Mouse (Mus musculus) c-Kit-positive CD71-positive TER-119-negative erythroid progenitor cells, embryonic 14.5 days (primary cell): ENCODE measurements around the gene Msrb3.
"Not testable (repeated sequence)": the region's sequence is repeated elsewhere in the genome, so short reads cannot be mapped to it uniquely, and the experiment has no call there.

ENCODE experiments used
- DNase-seq: peaks from one replicate; pipeline ENCODE4 v3.0.0-alpha.2; 2013; ENCODE audit warnings: low read depth

Gene Msrb3

DNA sequence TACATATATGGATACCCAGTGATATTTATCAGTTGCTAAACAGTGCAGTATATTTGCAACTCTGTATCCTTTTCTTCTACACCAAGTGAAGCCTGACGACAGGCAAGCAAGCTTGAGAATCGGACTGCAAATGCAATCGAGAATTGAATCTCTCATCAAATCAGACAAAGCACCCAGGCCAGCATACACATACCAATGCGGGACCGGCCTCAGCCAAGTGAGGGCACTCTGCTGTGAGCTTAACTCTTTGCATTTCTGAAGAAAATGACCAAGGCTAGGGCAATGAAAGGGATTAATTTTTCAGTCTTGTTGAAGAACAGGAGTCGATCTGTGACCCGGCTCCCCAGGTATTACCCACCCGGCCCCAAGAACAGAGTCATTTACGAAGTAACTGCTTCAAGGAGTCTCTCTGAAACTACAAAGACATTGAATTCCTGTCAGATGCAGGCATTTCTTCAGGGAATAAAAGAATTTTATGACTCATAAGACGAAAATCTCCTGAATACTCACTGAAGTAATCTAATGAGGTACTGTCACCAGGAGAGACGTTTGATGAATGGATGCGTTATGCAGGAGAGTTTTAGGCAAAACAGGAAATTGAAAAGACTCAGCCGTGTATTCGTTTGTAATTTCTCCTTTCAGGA, 88.7 kb downstream of the Msrb3 start:
- DNase-seq = no peak

DNA sequence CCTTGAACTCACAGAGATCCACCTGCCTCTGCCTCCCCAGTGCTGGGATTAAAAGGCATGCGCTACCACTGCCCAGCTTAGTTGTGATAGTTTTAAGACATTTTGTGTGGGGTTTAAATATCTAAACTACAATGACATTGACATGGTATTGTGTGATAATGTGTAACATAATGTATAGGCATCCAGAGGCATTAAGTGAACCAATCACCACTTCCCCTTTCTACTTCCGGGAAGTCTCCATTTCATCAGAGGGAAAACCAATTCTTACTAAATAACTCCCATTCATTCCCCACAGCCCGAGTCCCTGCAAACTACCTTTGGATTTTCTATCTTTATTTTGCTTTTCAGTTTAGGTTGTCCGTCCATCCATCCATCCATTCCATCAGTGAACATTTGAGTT, 90.7 kb downstream of the Msrb3 start:
- no peak for DNase-seq

DNA sequence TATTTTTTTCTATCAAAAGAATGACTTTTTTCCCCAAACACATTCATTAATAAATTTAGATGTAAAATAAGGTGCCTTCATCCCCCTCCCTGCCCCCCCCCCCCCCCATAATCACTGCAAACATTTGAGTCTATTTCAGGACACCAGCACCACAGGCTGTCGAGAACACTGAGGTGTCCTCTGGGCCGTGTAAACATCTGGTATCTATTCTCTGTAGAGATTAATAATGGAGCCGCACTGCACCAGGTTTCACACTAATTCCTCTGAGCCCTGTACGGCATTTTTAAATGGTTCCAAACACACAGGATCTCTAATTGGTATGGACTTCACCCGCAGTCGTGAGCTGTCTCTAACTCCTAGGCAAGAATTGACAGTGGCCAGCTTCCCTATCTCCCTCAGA, 97.8 kb downstream of the Msrb3 start:
- no peak for DNase-seq

DNA sequence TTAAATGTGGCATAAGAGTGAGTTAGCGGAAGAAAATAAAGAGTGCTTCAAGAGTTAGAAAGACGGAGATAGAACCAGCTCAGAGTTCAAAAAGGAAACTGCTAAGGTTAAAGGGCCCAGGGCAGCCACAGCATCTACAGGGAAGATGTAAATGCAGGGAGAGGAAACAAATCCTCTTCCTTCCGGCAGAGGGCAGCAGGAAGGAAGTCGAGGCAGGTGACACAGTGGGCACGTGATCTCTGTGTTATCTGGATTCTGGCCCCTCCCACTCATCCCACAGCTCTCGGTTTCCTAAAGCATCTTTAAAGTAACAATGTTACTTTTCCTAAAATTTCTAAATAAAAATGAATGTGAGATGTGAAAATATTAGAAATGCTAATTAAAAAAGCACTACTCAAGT, 99.4 kb downstream of the Msrb3 start:
- DNase-seq = no peak

GRCm38 (mm10) chr10:120796749-120797148, 102.2 kb downstream of the Msrb3 start:
- no peak for DNase-seq

DNA sequence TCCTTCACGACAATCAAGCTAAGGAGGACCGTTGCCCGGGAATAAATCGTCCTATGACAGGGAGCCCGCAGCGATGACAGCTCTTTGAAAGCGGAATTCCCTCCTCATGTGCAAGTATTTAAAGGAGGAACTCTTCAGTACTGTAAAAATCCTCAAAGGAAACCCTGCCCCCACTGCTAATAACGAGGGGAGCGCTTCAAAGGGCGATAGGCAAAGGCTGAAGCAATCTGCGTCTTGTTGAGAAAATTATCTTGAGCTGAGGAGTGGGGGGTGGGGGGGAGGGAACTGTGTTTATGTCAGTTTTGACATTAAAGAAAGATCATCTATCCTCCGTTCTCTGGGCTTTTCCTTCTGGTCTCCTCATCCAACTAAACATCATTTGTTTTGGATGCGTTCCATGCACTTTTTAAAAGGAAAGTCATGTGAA, 104.5 kb downstream of the Msrb3 start:
- no peak for DNase-seq

DNA sequence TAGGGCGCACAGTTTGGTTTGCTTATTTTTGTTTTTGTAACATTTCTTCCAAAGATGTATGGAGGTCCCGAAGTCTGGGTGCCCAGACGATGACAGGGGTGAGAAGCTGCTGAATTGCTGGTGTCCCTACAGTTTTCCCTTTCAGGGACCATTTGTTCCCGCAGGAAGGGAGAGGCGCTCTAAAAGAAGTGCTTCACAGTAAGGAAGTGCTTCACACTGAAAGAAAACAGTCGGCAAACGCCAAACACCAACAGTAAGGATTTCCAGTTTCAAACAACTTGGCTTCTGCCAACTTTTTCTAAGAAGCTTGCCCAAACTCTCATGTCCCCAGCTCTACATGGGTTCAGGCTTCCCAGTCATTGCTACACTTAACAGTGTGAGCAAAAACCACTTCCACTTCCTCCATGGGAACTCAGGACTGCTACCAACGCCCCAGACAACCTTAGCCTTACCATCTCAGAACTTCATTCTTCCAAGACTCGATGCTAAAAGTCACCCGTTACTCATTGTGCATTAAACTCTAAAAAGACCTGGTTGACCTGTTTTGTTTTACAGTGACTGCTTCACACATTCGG, 106.6 kb downstream of the Msrb3 start:
- DNase-seq = no peak

GRCm38 (mm10) chr10:120791438-120791837, 107.5 kb downstream of the Msrb3 start:
- DNase-seq = no peak

- DNase-seq = no peak
Observed at GRCm38 (mm10) chr10:120787202-120787601, 111.7 kb downstream of the Msrb3 start.

DNA sequence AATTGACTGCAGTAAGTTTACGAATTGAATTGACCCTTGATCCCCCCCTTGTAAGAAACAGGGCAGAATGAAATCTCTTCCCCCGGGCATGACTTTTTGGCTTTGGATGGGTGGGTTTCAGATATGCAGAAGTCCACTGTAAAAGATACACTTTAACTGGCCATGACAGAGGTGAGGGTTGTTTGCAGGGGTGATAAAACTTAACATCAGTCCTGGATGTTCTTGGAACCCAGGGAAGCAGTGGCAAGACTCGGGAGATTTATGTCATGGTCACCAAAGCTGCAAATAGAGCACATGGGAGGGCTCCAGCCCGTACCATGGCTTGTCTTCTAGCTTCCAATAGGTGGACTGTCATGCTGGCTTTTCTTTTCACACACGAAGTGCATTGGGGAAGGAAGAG, 114.4 kb downstream of the Msrb3 start:
- no peak for DNase-seq

DNA sequence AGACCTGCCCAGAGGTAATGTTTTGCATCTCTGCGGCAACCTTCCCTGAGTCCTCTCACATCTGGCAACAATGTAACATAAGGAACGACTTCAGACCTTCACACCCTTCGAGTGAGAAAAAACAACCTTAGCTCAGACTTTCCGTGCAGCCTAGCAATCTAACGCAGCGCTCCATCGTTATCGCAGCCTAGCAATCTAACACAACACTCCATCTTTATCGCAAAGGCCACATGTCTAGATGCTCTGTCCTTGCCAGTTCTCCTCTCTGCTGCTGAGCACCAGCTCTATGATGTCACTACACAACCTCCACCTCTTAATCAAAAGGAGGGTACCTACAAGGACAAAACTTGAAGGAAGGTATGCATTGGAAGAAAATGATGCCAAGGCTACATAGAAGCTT, 115.5 kb downstream of the Msrb3 start:
- DNase-seq = no peak

GRCm38 (mm10) chr10:120777499-120777898, 121.4 kb downstream of the Msrb3 start:
- no peak for DNase-seq

DNA sequence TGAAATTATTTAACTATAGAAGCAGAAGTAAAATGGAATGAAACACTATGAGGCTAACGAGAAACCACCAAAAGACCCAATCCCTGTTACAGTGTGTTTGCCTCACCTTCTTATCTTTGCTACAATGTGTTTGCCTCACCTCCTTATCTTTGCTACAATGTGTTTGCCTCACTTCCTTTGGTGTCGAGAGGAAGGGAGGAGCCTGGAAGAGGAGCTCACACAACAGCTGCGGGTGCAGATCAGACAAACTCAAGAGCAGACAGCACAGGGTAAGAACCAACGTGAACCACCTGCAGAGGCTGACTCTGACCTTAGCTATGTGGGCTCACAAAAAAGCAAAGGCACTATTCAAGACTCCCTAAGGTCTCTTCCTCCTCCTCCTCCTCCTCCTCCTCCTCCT, 123.5 kb downstream of the Msrb3 start:
- peak; percentile 13 for DNase-seq

DNA sequence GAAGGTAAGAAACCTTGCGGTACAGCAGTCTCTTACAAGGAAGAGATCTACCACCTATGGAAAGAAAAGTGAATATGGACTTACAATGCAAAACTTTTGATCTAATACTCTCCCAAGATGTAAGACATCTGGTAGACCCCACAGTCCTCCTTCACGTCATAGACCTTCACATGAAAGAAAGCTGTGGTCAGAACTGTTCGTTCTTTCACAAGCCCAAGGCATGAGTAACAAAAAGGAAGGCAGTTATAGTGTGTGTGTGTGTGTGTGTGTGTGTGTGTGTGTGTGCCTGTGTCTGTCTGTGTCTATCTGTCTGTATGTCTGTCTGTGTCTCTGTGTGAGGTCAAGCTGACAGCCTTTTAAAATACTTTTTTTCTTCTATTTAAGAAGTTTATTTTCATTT, 131.5 kb downstream of the Msrb3 start:
- no peak for DNase-seq

GRCm38 (mm10) chr10:120765398-120765797, 133.5 kb downstream of the Msrb3 start:
- DNase-seq = no peak

- DNase-seq = no peak
Observed at GRCm38 (mm10) chr10:120763656-120764466, 135.0 kb downstream of the Msrb3 start.

GRCm38 (mm10) chr10:120762958-120763357, 135.9 kb downstream of the Msrb3 start:
- DNase-seq = no peak

GRCm38 (mm10) chr10:120760679-120761078, 138.2 kb downstream of the Msrb3 start:
- no peak for DNase-seq

DNA sequence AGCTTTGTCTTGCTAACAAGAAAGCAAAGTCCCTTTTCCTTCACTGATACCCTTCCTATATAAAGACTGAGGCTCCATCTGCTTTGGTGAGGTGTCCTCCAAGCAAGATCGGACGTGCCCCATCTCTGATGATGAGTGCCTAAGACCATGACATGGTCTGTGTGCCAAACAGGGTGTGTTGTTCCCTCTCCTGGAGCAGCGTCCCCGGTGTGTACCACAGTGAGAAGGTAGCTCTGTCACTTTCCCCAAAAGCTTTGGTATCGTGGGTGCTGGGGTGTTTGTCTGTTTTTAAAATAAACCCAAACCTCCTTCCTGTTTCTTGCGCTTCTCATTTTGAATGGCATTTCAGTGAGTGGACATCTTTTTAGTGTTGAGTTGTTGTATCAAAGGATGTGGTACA, 139.0 kb downstream of the Msrb3 start:
- no peak for DNase-seq

GRCm38 (mm10) chr10:120752454-120752853, 146.4 kb downstream of the Msrb3 start:
- no peak for DNase-seq

DNA sequence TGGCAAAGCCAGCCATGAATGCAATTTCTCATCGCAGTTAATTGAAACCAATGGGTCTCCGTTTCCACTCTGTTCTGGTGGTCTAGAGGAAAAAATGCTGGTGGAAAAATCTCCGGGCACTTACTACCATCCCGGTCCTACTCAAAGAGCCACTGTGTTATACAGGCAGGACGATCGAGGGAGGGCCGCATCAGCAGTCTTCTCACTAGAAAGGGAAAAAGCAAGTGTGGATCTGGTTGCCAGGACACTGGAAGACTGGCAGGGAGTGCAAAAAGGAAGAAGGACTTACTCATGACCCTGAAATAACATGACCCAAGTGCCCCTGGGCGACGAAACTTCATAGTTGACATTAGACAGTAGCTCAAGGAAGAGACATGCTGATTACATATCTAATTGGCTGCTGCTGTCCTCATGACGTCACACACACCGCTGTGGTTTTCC, 147.1 kb downstream of the Msrb3 start:
- no peak for DNase-seq

DNA sequence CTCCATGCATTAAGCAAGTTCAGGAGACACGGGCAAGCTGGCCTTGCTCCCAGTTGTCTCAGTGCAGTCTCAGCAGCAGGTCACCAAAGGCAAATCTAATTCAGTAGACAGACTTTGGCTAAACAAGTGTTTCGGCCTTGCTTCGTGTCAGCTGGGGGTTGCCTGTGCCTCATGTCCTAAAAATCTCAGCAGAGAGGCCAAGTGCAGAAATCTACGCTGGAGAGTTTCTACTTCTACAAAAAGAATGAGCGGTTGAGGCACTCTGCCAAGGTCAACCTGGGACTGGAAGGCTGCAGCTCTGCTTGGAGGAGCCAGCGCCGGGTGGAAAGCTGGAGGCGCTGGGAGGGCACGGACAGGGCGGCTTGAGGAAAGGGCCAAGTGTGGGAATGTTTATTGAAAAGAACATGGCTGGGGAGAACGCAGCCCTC, 147.6 kb downstream of the Msrb3 start:
- DNase-seq = no peak

GRCm38 (mm10) chr10:120749556-120749955, 149.3 kb downstream of the Msrb3 start:
- not testable (repeated sequence) for DNase-seq
